Mouse (Mus musculus) large intestine, adult 2 months (tissue): Measurements from ENCODE around the gene Arsa. TPM values are rescaled to one million over a fixed set of nuclear protein-coding genes. Genes with fewer than 3 reads are reported as not detected.
"Not testable (repeated sequence)": the region's sequence is repeated elsewhere in the genome, so short reads cannot be mapped to it uniquely, and the experiment has no call there.

Source experiments
- DNase-seq: peaks from one replicate; pipeline ENCODE4 v3.0.0-alpha.2; 2012; ENCODE audit warnings: low read depth, low spot score
- WGBS: fragments of 180-500 bp; shearing (Covaris S2); methylation state at CpG from one replicate; pipeline ENCODE4 v1.1.7; 2018; 5-methylcytosine and 5-hydroxymethylcytosine counted together
- polyA plus RNA-seq: library from polyadenylated mRNA; depleted of rRNA; stranded (reverse); fragments of >200 nt; gene quantifications from 2 replicates; pipeline ENCODE4 v1.2.3, GENCODE M21; 2012

The Arsa gene
- polyA plus RNA-seq, 1 experiment = 16.9 TPM

- 71% methylated on average over 15 of the region's 15 CpGs for WGBS
- no peak for DNase-seq
Observed at GRCm38 (mm10) chr15:89461321-89461720, 15.9 kb downstream of the Arsa start.

- no peak for DNase-seq
- WGBS = 54% methylated on average over 10 of the region's 10 CpGs
Observed at GRCm38 (mm10) chr15:89460298-89460697, 16.9 kb downstream of the Arsa start.

GRCm38 (mm10) chr15:89459821-89460220 lies 17.4 kb downstream of the Arsa start:
- no peak for DNase-seq
- 66% methylated on average over 7 of the region's 7 CpGs for WGBS

- DNase-seq = no peak
- 86% methylated on average over 15 of the region's 15 CpGs for WGBS
Observed at GRCm38 (mm10) chr15:89458942-89459341, 18.3 kb downstream of the Arsa start.

GRCm38 (mm10) chr15:89455642-89456041 lies 21.6 kb downstream of the Arsa start:
- no peak for DNase-seq
- 60% methylated on average over 6 of the region's 6 CpGs for WGBS

GRCm38 (mm10) chr15:89454857-89455256 lies 22.4 kb downstream of the Arsa start:
- 23% methylated on average over 6 of the region's 6 CpGs for WGBS

GRCm38 (mm10) chr15:89453865-89454478 lies 23.3 kb downstream of the Arsa start, which contains the start of gene Mapk8ip2:
TSS of gene Mapk8ip2 (plus strand) at chr15:89453913.
- 3% methylated on average over 53 of the region's 53 CpGs for WGBS
- no peak for DNase-seq

More at GRCm38 (mm10) chr15:89454857-89455256, 22.4 kb downstream of the Arsa start:
- DNase-seq = no peak

GRCm38 (mm10) chr15:89452906-89453864 lies 24.0 kb downstream of the Arsa start:
- 5% methylated on average over 24 of the region's 24 CpGs for WGBS
- DNase-seq = no peak

GRCm38 (mm10) chr15:89442486-89443070 lies 34.6 kb downstream of the Arsa start:
- 37% methylated on average over 8 of the region's 8 CpGs for WGBS
- no peak for DNase-seq

- no peak for DNase-seq
- WGBS = 79% methylated on average over 5 of the region's 5 CpGs
Observed at GRCm38 (mm10) chr15:89435878-89436277, 41.3 kb downstream of the Arsa start.

- DNase-seq = no peak
- WGBS = 83% methylated on average over 3 of the region's 3 CpGs
Observed at GRCm38 (mm10) chr15:89434136-89434535, 43.1 kb downstream of the Arsa start.

- WGBS = 53% methylated on average over 4 of the region's 4 CpGs
- no peak for DNase-seq
Observed at GRCm38 (mm10) chr15:89432946-89433345, 44.3 kb downstream of the Arsa start.

- no peak for DNase-seq
- 93% methylated on average over 6 of the region's 6 CpGs for WGBS
Observed at GRCm38 (mm10) chr15:89431806-89432205, 45.4 kb downstream of the Arsa start.

GRCm38 (mm10) chr15:89431271-89431670 lies 46.0 kb downstream of the Arsa start:
- no peak for DNase-seq
- 40% methylated on average over 3 of the region's 3 CpGs for WGBS

- WGBS = 54% methylated on average over 9 of the region's 9 CpGs
- DNase-seq = not testable (repeated sequence)
Observed at GRCm38 (mm10) chr15:89430771-89431170, 46.5 kb downstream of the Arsa start.

- DNase-seq = no peak
- 31% methylated on average over 6 of the region's 6 CpGs for WGBS
Observed at GRCm38 (mm10) chr15:89430341-89430740, 46.9 kb downstream of the Arsa start.

- peak; percentile 93 for DNase-seq
- under 1% methylated on average over 70 of the region's 70 CpGs for WGBS
Observed at GRCm38 (mm10) chr15:89429352-89430221, 47.6 kb downstream of the Arsa start, which contains the start of the genes C730034F03Rik, Gm44502 and Chkb. TSS of gene C730034F03Rik (plus strand) at chr15:89429589. TSS of gene Gm44502 (minus strand) at chr15:89429696. TSS of gene Chkb (minus strand) at chr15:89429908.

GRCm38 (mm10) chr15:89428821-89429351 lies 48.3 kb downstream of the Arsa start:
- WGBS = 6% methylated on average over 22 of the region's 22 CpGs
- no peak for DNase-seq
